Mouse (Mus musculus): Measurements from ENCODE around the gene Antxr1. TPM values are rescaled to one million over a fixed set of nuclear protein-coding genes. Genes with fewer than 3 reads are reported as not detected.

The Antxr1 gene
- polyA plus RNA-seq, 1 experiment from 2014 or later: 5.9 TPM

DNA sequence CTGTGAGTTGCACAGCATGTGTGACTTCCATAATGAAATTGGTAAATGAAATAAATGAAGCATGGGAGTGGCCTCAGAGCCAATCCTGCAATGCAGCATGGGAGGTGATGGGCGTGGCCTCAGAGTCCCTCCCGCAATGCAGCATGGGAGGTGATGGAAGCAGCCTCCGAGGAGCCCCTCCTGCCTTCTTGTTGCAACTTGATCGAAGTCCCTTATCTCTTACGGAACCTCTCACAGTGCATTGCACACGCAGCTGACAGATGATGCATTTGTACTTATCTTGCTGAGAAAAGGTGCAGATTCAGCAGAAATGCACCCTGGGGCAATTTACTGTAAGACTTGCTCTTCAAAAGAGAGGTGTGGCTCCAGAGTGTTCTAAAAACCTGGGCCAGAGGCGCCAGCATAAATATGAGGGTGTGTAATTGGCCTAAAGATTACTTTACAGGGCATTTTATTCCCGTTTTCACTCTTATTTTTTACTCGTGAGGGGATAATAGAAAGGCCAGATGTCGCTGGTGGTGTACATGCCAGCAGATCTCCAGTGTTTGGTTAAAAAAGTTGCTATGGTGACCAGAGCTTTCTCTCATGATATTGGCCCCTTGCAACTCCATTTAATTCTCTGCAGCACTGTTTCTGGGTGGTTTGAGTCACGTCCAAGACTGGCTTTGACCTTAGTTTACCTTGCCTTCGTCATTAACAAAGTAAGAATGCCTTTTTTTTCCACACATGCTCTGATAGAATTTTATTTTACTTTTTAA is 195.6 kb downstream of the Antxr1 start:
- H3K27ac ChIP-seq (replicated peaks): no peak overlapping the region
- ATAC-seq (ENCODE audit: low FRiP score, low TSS enrichment): peak; percentile 28; the same call in 1 of the 2 replicates

DNA sequence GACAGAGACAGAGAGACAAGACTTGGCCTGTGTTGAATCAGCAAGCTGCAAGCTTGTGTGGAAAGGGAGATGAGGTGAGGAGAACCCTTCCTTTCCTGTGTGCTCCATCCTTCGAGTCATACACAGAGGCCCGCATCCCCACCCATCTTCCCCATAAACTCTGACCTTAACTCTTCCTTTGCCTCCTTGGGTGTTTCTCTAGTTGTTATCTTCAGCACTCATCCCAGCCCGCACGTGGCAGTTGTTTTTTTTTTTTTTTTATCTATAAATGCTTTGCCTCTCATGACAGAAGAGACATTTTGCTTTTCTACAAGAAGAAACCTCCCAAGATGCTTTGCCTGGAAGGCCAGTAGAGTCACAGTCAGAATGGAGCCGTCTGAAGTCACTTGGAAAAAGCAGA is 197.1 kb downstream of the Antxr1 start:
- no peak overlapping the region for H3K4me3 ChIP-seq (ENCODE audit: low read depth, low read length)
- H3K9ac ChIP-seq (ENCODE audit: low read length): no peak overlapping the region
- no peaks in the 10 kb centered on the region for H3K9me3 ChIP-seq (ENCODE audit: control insufficient read depth, low read length)
- H3K4me2 ChIP-seq (replicated peaks; ENCODE audit: low read depth): no peak overlapping the region
- TF ChIP-seq CTCF (IDR thresholded peaks at IDR 0.05; ENCODE audit: low read depth) (no peak), EP300 (optimal IDR thresholded peaks at IDR 0.05) (no peak)
- H3K36me3 ChIP-seq (ENCODE audit: control insufficient read depth, insufficient read depth, low read length): 0 out of 2 replicates have a peak, but pooled peaks cover 5% of the 10 kb centered on the region
- H3K4me1 ChIP-seq (replicated peaks; ENCODE audit: control insufficient read depth, insufficient read depth): peaks cover 3% of the 10 kb centered on the region; the same call in 1 of the 2 replicates
- H3K27ac ChIP-seq (replicated peaks): no peak overlapping the region
- 81% methylated on average over 5 of the region's 5 CpGs for WGBS
- H3K27me3 ChIP-seq (ENCODE audit: control insufficient read depth, insufficient read depth, low read length): no peaks in the 10 kb centered on the region
- DNase-seq (ENCODE audit: low spot score): no peak
- no peak for ATAC-seq (ENCODE audit: low FRiP score, low TSS enrichment)

More for the DNA sequence above, 195.6 kb downstream of the Antxr1 start:
- 50% methylated on average over 12 of the region's 12 CpGs for WGBS
- H3K9ac ChIP-seq (ENCODE audit: low read length): no peak overlapping the region
- no peak overlapping the region for H3K4me2 ChIP-seq (replicated peaks; ENCODE audit: low read depth)
- H3K9me3 ChIP-seq (ENCODE audit: control insufficient read depth, low read length): no peaks in the 10 kb centered on the region
- no peaks in the 10 kb centered on the region for H3K27me3 ChIP-seq (ENCODE audit: control insufficient read depth, insufficient read depth, low read length)
- H3K36me3 ChIP-seq (ENCODE audit: control insufficient read depth, insufficient read depth, low read length): 0 out of 2 replicates have a peak, but pooled peaks cover 5% of the 10 kb centered on the region
- TF ChIP-seq EP300 (optimal IDR thresholded peaks at IDR 0.05) (no peak), CTCF (IDR thresholded peaks at IDR 0.05; ENCODE audit: low read depth) (no peak)
- no peak overlapping the region for H3K4me3 ChIP-seq (ENCODE audit: low read depth, low read length)
- peak; percentile 39 for DNase-seq (ENCODE audit: low spot score)
- H3K4me1 ChIP-seq (replicated peaks; ENCODE audit: control insufficient read depth, insufficient read depth): peaks cover 5% of the 10 kb centered on the region; the same call in 1 of the 2 replicates

DNA sequence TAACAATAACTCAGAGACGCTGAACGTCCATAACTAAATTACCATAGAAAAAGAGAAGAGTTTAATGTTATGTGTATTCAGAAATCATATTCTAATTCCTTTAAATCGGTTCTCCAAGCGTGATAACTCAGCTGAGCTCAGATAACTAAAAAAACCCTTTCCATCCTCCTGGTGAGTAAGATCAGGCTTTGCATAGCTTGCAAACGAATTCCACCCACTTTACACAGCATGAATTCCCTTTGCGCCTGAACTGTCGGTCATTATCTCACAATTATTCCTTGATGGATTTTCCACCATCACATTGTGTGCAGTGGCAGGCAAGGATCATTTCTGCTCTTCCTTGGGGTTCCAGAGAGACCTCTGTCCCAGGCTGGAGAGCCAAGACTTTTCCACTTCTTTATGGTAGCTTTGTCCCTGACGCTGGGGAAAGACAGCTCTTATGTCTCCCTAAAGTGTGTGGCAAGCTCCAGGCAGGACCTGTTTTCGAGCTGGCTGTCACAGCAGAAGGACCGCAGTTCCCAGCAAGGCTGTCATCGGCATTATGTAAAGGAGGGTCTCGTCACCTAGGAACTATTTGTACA is 201.6 kb downstream of the Antxr1 start:
- Histone ChIP-seq H3K36me3 (ENCODE audit: control insufficient read depth, insufficient read depth, low read length) (0 out of 2 replicates have a peak, but pooled peaks cover 5% of the 10 kb centered on the region), H3K4me1 (replicated peaks; ENCODE audit: control insufficient read depth, insufficient read depth) (no peaks in the 10 kb centered on the region), H3K9me3 (ENCODE audit: control insufficient read depth, low read length) (no peaks in the 10 kb centered on the region), H3K27ac (replicated peaks) (no peak overlapping the region), H3K4me2 (replicated peaks; ENCODE audit: low read depth) (no peak overlapping the region), H3K4me3 (ENCODE audit: low read depth, low read length) (no peak overlapping the region), H3K27me3 (ENCODE audit: control insufficient read depth, insufficient read depth, low read length) (no peaks in the 10 kb centered on the region), H3K9ac (ENCODE audit: low read length) (no peak overlapping the region)
- WGBS: 75% methylated on average over 12 of the region's 12 CpGs
- no peak for ATAC-seq (ENCODE audit: low FRiP score, low TSS enrichment)
- TF ChIP-seq EP300 (optimal IDR thresholded peaks at IDR 0.05) (no peak), CTCF (IDR thresholded peaks at IDR 0.05; ENCODE audit: low read depth) (no peak)
- DNase-seq (ENCODE audit: low spot score): no peak

DNA sequence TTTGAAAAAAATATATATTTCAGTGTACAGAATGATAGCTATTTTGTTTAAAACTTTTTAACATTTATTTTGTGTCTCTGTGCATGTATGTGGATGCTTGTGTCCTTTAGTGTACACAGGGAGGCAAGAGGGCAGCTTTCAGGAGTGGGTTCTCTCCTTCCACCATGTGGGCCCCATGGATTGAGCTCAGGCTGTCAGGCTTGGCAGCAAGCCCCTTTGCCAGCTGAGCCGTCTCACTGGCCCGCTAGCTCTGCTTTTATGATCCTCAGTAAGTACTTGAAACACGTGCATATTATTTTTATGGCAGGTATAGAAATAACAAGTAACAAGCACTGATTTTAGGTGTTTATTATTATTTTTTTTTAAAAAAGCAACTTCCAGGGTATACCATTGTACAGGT is 202.1 kb downstream of the Antxr1 start:
- Histone ChIP-seq H3K4me2 (replicated peaks; ENCODE audit: low read depth) (no peak overlapping the region), H3K4me1 (replicated peaks; ENCODE audit: control insufficient read depth, insufficient read depth) (no peaks in the 10 kb centered on the region), H3K27me3 (ENCODE audit: control insufficient read depth, insufficient read depth, low read length) (no peaks in the 10 kb centered on the region), H3K4me3 (ENCODE audit: low read depth, low read length) (no peak overlapping the region), H3K27ac (replicated peaks) (no peak overlapping the region), H3K9me3 (ENCODE audit: control insufficient read depth, low read length) (no peaks in the 10 kb centered on the region), H3K9ac (ENCODE audit: low read length) (no peak overlapping the region), H3K36me3 (ENCODE audit: control insufficient read depth, insufficient read depth, low read length) (0 out of 2 replicates have a peak, but pooled peaks cover 5% of the 10 kb centered on the region)
- ATAC-seq (ENCODE audit: low FRiP score, low TSS enrichment) (no peak), DNase-seq (ENCODE audit: low spot score) (no peak)
- WGBS: 77% methylated on average over 3 of the region's 3 CpGs
- TF ChIP-seq CTCF (IDR thresholded peaks at IDR 0.05; ENCODE audit: low read depth) (no peak), EP300 (optimal IDR thresholded peaks at IDR 0.05) (no peak)

DNA sequence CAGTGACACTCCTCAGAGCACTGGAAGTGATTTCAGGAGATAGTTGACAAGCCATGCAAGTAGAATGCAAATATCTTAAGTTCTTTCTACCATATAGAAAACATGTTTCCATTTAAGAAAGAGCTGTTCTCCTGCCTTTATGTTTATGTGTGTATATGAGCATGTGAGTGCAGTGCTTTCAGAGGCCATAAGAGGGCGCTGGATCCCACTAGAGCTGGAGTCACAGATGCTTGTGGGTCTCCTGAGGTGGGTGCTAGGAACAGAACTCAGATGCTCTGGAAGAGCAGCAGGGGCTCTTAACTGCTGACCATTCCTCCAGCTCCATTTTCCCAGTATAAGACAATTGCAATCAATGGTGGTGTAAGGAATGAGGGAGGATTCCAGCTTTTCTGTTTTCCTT is 204.5 kb downstream of the Antxr1 start:
- H3K9me3 ChIP-seq (ENCODE audit: control insufficient read depth, low read length): no peaks in the 10 kb centered on the region
- no peak overlapping the region for H3K4me3 ChIP-seq (ENCODE audit: low read depth, low read length)
- ATAC-seq (ENCODE audit: low FRiP score, low TSS enrichment): no peak
- no peak overlapping the region for H3K9ac ChIP-seq (ENCODE audit: low read length)
- 0 out of 2 replicates have a peak, but pooled peaks cover under 1% of the 10 kb centered on the region for H3K36me3 ChIP-seq (ENCODE audit: control insufficient read depth, insufficient read depth, low read length)
- H3K27ac ChIP-seq (replicated peaks): no peak overlapping the region
- peak; percentile 40 for TF ChIP-seq CTCF (IDR thresholded peaks at IDR 0.05; ENCODE audit: low read depth)
- no peak for TF ChIP-seq EP300 (optimal IDR thresholded peaks at IDR 0.05)
- no peak overlapping the region for H3K4me2 ChIP-seq (replicated peaks; ENCODE audit: low read depth)
- 67% methylated on average over 1 of the region's 1 CpGs for WGBS
- H3K4me1 ChIP-seq (replicated peaks; ENCODE audit: control insufficient read depth, insufficient read depth): peaks cover 2% of the 10 kb centered on the region; the same call in 1 of the 2 replicates
- no peaks in the 10 kb centered on the region for H3K27me3 ChIP-seq (ENCODE audit: control insufficient read depth, insufficient read depth, low read length)
- no peak for DNase-seq (ENCODE audit: low spot score)

DNA sequence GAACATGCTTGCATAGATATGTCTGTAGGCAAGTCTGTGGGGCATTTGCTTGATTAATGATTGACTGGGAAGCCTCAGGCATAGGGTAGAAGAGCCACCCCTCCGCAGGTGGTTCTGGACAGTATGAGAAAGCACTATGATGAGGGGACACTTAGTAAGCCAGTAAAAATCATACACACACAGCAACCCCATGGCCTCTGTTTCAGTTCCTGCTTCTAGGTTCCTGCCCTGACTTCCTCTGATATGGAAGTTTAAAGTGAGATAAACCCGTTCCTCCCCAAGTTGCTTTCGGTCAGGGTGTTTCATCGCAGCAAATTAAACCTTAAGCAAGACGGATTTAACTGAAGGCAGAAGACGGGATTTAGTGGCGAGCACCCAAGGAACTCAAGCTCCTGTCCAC is 205.0 kb downstream of the Antxr1 start:
- Histone ChIP-seq H3K27me3 (ENCODE audit: control insufficient read depth, insufficient read depth, low read length) (no peaks in the 10 kb centered on the region), H3K4me1 (replicated peaks; ENCODE audit: control insufficient read depth, insufficient read depth) (peaks cover 2% of the 10 kb centered on the region; the same call in 1 of the 2 replicates), H3K9me3 (ENCODE audit: control insufficient read depth, low read length) (no peaks in the 10 kb centered on the region), H3K9ac (ENCODE audit: low read length) (no peak overlapping the region), H3K4me3 (ENCODE audit: low read depth, low read length) (no peak overlapping the region), H3K27ac (replicated peaks) (no peak overlapping the region), H3K4me2 (replicated peaks; ENCODE audit: low read depth) (no peak overlapping the region), H3K36me3 (ENCODE audit: control insufficient read depth, insufficient read depth, low read length) (no peaks in the 10 kb centered on the region)
- WGBS: 97% methylated on average over 7 of the region's 7 CpGs
- TF ChIP-seq EP300 (optimal IDR thresholded peaks at IDR 0.05) (no peak), CTCF (IDR thresholded peaks at IDR 0.05; ENCODE audit: low read depth) (no peak)
- ATAC-seq (ENCODE audit: low FRiP score, low TSS enrichment) (no peak), DNase-seq (ENCODE audit: low spot score) (no peak)

Data from stomach, postnatal 0 days (tissue).